Mouse (Mus musculus): Measurements from ENCODE around the gene Crcp.

DNA sequence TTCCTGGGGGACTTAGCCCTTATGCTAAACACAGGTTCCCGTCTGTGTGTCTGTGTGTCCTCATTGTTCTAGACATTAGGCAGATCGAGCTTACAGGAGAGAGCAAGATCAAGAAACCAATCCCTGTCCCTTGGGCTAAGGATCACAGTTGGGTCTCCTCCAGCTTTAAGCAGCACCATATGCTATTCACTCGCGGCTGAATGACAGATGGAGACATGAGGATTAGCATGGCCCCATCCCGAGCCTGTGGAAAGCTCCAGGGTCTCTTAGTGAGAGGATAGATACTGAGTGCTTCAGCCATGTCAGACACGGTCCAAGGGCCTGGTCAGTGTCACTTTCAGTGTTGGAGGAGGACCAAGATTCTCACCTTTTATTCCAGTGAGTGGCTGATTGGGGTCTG is 21.3 kb downstream of the Crcp start:
- TF ChIP-seq CTCF (IDR thresholded peaks at IDR 0.05; ENCODE audit: low read depth, low read length): no peak
- no peak for TF ChIP-seq POLR2A (IDR thresholded peaks at IDR 0.05; ENCODE audit: insufficient read depth, low read length)
